Mouse (Mus musculus): ENCODE data around the gene Trat1. TPM values are rescaled to one million over a fixed set of nuclear protein-coding genes. Genes with fewer than 3 reads are reported as not detected.

Gene Trat1
- polyA plus RNA-seq, 1 experiment from 2014 or later, result 0.04 TPM

GRCm38 (mm10) chr16:48769183-48769582 lies 2.6 kb downstream of the Trat1 start:
- H3K36me3 ChIP-seq, result no peaks in the 10 kb centered on the region
- WGBS, result 86% methylated on average over 3 of the region's 3 CpGs

GRCm38 (mm10) chr16:48760643-48761481 lies 11.0 kb downstream of the Trat1 start:
- no peaks in the 10 kb centered on the region for H3K4me1 ChIP-seq
- no peaks in the 10 kb centered on the region for H3K36me3 ChIP-seq
- H3K9ac ChIP-seq, result no peak overlapping the region
- no peak overlapping the region for H3K4me2 ChIP-seq
- WGBS, result 81% methylated on average over 17 of the region's 17 CpGs
- H3K27ac ChIP-seq, result no peak overlapping the region
- no peak for ATAC-seq (ENCODE audit: insufficient read depth, low FRiP score, low read depth)
- no peaks in the 10 kb centered on the region for H3K9me3 ChIP-seq
- no peak overlapping the region for H3K4me3 ChIP-seq (replicated peaks)
- no peaks in the 10 kb centered on the region for H3K27me3 ChIP-seq (replicated peaks)

More at GRCm38 (mm10) chr16:48769183-48769582, 2.6 kb downstream of the Trat1 start:
- Histone ChIP-seq H3K9ac (no peak overlapping the region), H3K9me3 (no peaks in the 10 kb centered on the region), H3K27me3 (replicated peaks) (no peaks in the 10 kb centered on the region), H3K4me2 (no peak overlapping the region), H3K4me1 (no peaks in the 10 kb centered on the region), H3K27ac (no peak overlapping the region), H3K4me3 (replicated peaks) (no peak overlapping the region)
- ATAC-seq (ENCODE audit: insufficient read depth, low FRiP score, low read depth), result no peak

- 17% methylated on average over 26 of the region's 26 CpGs for WGBS
- Histone ChIP-seq H3K4me1 (no peaks in the 10 kb centered on the region), H3K9me3 (no peaks in the 10 kb centered on the region), H3K27ac (no peak overlapping the region), H3K27me3 (replicated peaks) (no peaks in the 10 kb centered on the region), H3K9ac (no peak overlapping the region), H3K36me3 (no peaks in the 10 kb centered on the region), H3K4me2 (peak overlapping the region; percentile 36), H3K4me3 (replicated peaks) (no peak overlapping the region)
- ATAC-seq (ENCODE audit: insufficient read depth, low FRiP score, low read depth), result no peak
Measured at GRCm38 (mm10) chr16:48750145-48750827, 21.5 kb downstream of the Trat1 start.

- H3K27ac ChIP-seq, result no peak overlapping the region
- WGBS, result 59% methylated on average over 2 of the region's 2 CpGs
Measured at GRCm38 (mm10) chr16:48745418-48745817, 26.4 kb downstream of the Trat1 start.

GRCm38 (mm10) chr16:48745011-48745410 lies 26.8 kb downstream of the Trat1 start:
- 74% methylated on average over 2 of the region's 2 CpGs for WGBS
- H3K27me3 ChIP-seq (replicated peaks), result no peaks in the 10 kb centered on the region
- ATAC-seq (ENCODE audit: insufficient read depth, low FRiP score, low read depth), result no peak
- no peak overlapping the region for H3K27ac ChIP-seq
- H3K4me2 ChIP-seq, result no peak overlapping the region
- no peak overlapping the region for H3K9ac ChIP-seq
- no peaks in the 10 kb centered on the region for H3K4me1 ChIP-seq
- no peak overlapping the region for H3K4me3 ChIP-seq (replicated peaks)
- no peaks in the 10 kb centered on the region for H3K36me3 ChIP-seq
- H3K9me3 ChIP-seq, result no peaks in the 10 kb centered on the region

More at GRCm38 (mm10) chr16:48745418-48745817, 26.4 kb downstream of the Trat1 start:
- H3K4me3 ChIP-seq (replicated peaks), result no peak overlapping the region
- ATAC-seq (ENCODE audit: insufficient read depth, low FRiP score, low read depth), result no peak
- no peak overlapping the region for H3K9ac ChIP-seq
- no peaks in the 10 kb centered on the region for H3K36me3 ChIP-seq
- no peak overlapping the region for H3K4me2 ChIP-seq
- no peaks in the 10 kb centered on the region for H3K4me1 ChIP-seq
- H3K27me3 ChIP-seq (replicated peaks), result no peaks in the 10 kb centered on the region
- H3K9me3 ChIP-seq, result no peaks in the 10 kb centered on the region

- H3K4me1 ChIP-seq, result no peaks in the 10 kb centered on the region
- H3K27me3 ChIP-seq (replicated peaks), result no peaks in the 10 kb centered on the region
- H3K9me3 ChIP-seq, result no peaks in the 10 kb centered on the region
- WGBS, result 57% methylated on average over 3 of the region's 3 CpGs
- no peak overlapping the region for H3K4me3 ChIP-seq (replicated peaks)
- H3K27ac ChIP-seq, result no peak overlapping the region
- ATAC-seq (ENCODE audit: insufficient read depth, low FRiP score, low read depth), result no peak
- no peak overlapping the region for H3K4me2 ChIP-seq
- H3K36me3 ChIP-seq, result no peaks in the 10 kb centered on the region
- no peak overlapping the region for H3K9ac ChIP-seq
Measured at GRCm38 (mm10) chr16:48741549-48741948, 30.3 kb downstream of the Trat1 start.

- H3K4me2 ChIP-seq, result no peak overlapping the region
- H3K4me3 ChIP-seq (replicated peaks), result no peak overlapping the region
- ATAC-seq (ENCODE audit: insufficient read depth, low FRiP score, low read depth), result no peak
- H3K36me3 ChIP-seq, result no peaks in the 10 kb centered on the region
- 76% methylated on average over 6 of the region's 6 CpGs for WGBS
- H3K27ac ChIP-seq, result no peak overlapping the region
- no peak overlapping the region for H3K9ac ChIP-seq
- no peaks in the 10 kb centered on the region for H3K27me3 ChIP-seq (replicated peaks)
- no peaks in the 10 kb centered on the region for H3K4me1 ChIP-seq
- no peaks in the 10 kb centered on the region for H3K9me3 ChIP-seq
Measured at GRCm38 (mm10) chr16:48739974-48740373, 31.8 kb downstream of the Trat1 start.

GRCm38 (mm10) chr16:48738429-48738828 lies 33.4 kb downstream of the Trat1 start:
- H3K4me3 ChIP-seq (replicated peaks), result no peak overlapping the region
- no peaks in the 10 kb centered on the region for H3K36me3 ChIP-seq
- no peak overlapping the region for H3K27ac ChIP-seq
- no peak overlapping the region for H3K4me2 ChIP-seq
- H3K4me1 ChIP-seq, result no peaks in the 10 kb centered on the region
- H3K27me3 ChIP-seq (replicated peaks), result no peaks in the 10 kb centered on the region
- 74% methylated on average over 2 of the region's 2 CpGs for WGBS
- no peak overlapping the region for H3K9ac ChIP-seq
- H3K9me3 ChIP-seq, result no peaks in the 10 kb centered on the region
- no peak for ATAC-seq (ENCODE audit: insufficient read depth, low FRiP score, low read depth)

GRCm38 (mm10) chr16:48736890-48737289 lies 34.9 kb downstream of the Trat1 start:
- no peak for ATAC-seq (ENCODE audit: insufficient read depth, low FRiP score, low read depth)

GRCm38 (mm10) chr16:48720259-48720658 lies 51.6 kb downstream of the Trat1 start:
- no peaks in the 10 kb centered on the region for H3K4me1 ChIP-seq
- no peak for ATAC-seq (ENCODE audit: insufficient read depth, low FRiP score, low read depth)
- H3K27me3 ChIP-seq (replicated peaks), result no peaks in the 10 kb centered on the region
- no peak overlapping the region for H3K4me3 ChIP-seq (replicated peaks)
- H3K9me3 ChIP-seq, result no peaks in the 10 kb centered on the region
- no peak overlapping the region for H3K9ac ChIP-seq
- H3K36me3 ChIP-seq, result no peaks in the 10 kb centered on the region
- no peak overlapping the region for H3K4me2 ChIP-seq
- WGBS, result 88% methylated on average over 3 of the region's 3 CpGs
- no peak overlapping the region for H3K27ac ChIP-seq

More at GRCm38 (mm10) chr16:48736890-48737289, 34.9 kb downstream of the Trat1 start:
- Histone ChIP-seq H3K27ac (no peak overlapping the region), H3K4me3 (replicated peaks) (no peak overlapping the region), H3K27me3 (replicated peaks) (no peaks in the 10 kb centered on the region), H3K9me3 (no peaks in the 10 kb centered on the region), H3K9ac (no peak overlapping the region), H3K4me2 (no peak overlapping the region), H3K36me3 (no peaks in the 10 kb centered on the region), H3K4me1 (no peaks in the 10 kb centered on the region)
- WGBS, result 79% methylated on average over 3 of the region's 3 CpGs

GRCm38 (mm10) chr16:48719679-48720078 lies 52.1 kb downstream of the Trat1 start:
- 63% methylated on average over 3 of the region's 3 CpGs for WGBS
- no peaks in the 10 kb centered on the region for H3K36me3 ChIP-seq
- no peak overlapping the region for H3K4me3 ChIP-seq (replicated peaks)
- H3K4me2 ChIP-seq, result no peak overlapping the region
- H3K27ac ChIP-seq, result no peak overlapping the region
- no peaks in the 10 kb centered on the region for H3K4me1 ChIP-seq
- no peaks in the 10 kb centered on the region for H3K27me3 ChIP-seq (replicated peaks)
- H3K9ac ChIP-seq, result no peak overlapping the region
- ATAC-seq (ENCODE audit: insufficient read depth, low FRiP score, low read depth), result no peak
- H3K9me3 ChIP-seq, result no peaks in the 10 kb centered on the region

- no peaks in the 10 kb centered on the region for H3K36me3 ChIP-seq
- H3K9me3 ChIP-seq, result no peaks in the 10 kb centered on the region
- H3K4me3 ChIP-seq (replicated peaks), result no peak overlapping the region
- H3K27ac ChIP-seq, result no peak overlapping the region
- H3K4me2 ChIP-seq, result no peak overlapping the region
- H3K27me3 ChIP-seq (replicated peaks), result no peaks in the 10 kb centered on the region
- H3K9ac ChIP-seq, result no peak overlapping the region
- no peaks in the 10 kb centered on the region for H3K4me1 ChIP-seq
- ATAC-seq (ENCODE audit: insufficient read depth, low FRiP score, low read depth), result no peak
Measured at GRCm38 (mm10) chr16:48716343-48716742, 55.5 kb downstream of the Trat1 start.
